Mouse (Mus musculus) spleen, postnatal 10 days (tissue): Measurements from ENCODE around the gene Rangap1.
A peak's percentile ranks its signal among the peaks of the same experiment; 100 is the strongest.

Experiments used
- DNase-seq, 2 experiments: peaks; one replicate each; pipeline ENCODE4 v3.0.0; 2021 to 2022; ENCODE audit warnings: low spot score in 2 of 2

Gene Rangap1

DNA sequence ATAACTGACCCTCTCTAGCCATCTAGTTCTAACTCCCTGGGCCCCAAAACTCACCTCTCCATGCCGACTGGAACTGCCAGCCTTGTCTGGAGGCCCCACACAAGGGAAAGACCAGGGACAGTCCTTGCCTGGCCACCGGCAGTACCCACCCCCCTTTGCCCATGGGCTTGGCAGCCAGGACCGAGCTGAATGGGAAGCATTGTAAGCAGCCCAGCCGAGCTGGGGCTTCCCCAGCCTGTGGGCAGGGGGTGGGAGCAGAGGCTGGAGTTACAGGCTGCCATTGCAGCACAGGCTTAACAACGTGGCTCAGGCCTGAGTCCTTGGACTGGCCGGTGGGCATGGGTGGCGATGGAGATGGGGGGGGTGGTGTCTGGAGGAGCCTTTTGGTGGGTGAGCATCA lies 48.2 kb downstream of the Rangap1 start, which contains the start of gene Chadl:
Chadl (minus strand) TSS at position 113 of the 400 bp plus-strand sequence.
- no peak for DNase-seq

DNA sequence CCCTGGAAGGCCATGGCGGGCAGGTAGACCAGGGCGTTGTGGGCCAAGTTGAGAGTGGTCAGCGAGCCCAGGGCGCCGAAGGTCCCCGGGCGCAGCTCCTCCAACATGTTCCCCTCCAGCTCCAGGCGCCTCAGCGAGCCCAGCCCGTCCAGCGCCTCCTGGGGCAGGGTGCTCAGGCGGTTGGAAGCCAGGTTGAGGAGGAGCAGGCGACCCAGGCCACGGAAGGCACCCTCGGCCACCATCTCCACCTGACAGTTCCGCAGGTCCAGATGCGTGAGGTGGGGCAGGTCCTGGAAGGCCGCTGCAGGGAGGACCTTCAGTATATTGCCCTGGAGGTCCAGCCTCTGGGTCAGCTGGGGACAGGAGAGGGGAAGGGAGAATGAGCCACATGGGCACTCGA lies 50.4 kb downstream of the Rangap1 start:
- DNase-seq, result no peak

DNA sequence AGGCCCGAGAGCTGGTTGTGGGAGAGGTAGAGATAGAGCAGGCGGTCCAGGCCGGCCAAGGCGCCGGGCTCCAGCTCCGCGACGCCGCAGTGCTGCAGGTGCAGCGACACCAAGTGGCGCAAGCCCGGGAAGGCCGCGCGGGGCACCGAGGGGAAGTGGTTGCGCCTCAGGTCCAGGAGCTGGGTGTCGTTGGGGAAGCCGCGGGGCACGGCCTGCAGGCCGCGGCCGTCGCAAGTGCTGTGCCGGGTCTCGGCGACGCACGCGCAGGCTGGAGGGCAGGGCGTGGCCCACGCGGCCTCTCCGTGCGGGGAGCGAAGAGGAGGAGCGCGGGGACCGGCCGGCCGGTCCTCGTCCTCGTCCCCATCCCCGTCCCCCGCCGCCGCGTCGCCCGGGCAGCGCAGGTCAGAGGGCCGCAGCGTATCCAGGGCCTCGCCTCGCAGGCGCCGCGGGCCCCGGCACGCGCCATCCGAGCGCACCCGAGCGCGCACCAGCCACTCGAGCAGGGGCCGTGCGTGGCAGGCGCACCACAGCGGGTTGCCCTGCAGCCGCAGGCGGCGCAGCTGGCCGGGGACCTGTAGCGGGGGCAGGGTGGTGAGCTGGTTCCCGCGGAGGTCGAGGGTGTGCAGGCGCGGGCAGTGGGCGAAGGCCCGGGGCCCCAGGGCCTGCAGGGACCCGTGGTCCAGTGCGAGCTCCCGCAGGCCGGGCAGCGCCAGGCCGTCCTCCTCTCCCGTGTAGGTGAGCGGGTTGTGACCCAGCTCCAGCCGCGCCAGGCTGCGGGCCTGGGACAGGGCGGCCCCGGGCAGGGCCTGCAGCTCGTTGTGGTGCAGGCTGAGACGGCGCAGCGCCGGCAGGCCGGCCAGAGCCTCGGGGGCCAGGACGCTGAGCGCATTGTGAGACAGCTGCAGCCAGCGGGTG lies 51.1 kb downstream of the Rangap1 start:
- DNase-seq, result peak; percentile 73 to 86

DNA sequence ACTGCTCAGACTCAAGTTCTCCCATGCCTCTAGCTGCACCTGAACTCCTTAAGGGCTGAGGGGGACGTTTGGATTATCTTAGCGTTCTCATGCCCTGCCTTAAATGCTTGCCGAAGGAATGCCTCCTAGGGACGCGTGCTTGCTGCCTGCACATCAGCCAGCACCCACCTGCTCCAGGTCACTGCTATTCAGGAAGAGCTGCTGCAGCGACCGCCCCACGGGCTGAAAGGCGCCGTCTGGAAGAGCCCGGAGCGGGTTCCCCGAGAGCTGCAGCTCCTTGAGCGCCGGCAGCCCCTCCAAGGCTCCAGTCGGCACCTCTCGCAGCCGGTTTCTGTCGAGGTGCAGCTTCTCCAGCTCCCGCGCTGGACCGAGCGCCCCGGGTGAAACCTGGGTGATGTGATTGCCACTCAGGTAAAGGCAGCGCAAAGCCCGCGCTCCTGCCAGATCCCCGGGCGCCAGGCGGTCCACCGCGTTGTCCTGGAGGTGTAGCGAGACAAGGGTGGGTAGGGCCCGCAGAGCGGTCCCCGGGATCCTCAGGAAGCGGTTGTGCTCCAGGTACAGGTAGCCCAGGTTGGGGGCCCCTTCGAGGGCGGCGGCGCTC lies 51.9 kb downstream of the Rangap1 start:
- no peak for DNase-seq

DNA sequence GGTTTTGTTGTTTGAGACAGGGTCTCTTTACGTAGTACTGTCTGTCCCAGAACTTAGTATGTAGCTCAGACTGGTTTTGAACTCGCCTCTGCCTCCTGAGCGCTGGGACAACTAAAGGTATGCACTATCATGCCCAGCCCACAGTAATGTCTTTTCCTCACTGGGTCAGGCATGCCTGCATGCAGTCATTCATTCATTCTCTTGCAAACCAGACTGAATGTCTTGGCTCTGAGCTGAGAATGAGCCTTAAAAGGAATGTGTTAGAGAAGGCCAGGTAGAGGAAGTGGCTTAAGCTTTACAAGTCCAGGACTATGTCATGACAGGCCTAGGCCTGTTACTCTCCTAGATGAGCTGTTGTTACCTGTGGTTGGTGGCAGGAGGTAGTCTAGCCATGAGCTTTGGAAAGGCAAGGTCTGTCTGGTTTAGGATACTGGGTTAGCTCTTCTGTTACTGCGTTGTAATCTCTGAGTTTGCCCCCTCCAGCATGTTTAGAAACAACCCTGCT lies 65.0 kb downstream of the Rangap1 start:
- DNase-seq, result no peak

DNA sequence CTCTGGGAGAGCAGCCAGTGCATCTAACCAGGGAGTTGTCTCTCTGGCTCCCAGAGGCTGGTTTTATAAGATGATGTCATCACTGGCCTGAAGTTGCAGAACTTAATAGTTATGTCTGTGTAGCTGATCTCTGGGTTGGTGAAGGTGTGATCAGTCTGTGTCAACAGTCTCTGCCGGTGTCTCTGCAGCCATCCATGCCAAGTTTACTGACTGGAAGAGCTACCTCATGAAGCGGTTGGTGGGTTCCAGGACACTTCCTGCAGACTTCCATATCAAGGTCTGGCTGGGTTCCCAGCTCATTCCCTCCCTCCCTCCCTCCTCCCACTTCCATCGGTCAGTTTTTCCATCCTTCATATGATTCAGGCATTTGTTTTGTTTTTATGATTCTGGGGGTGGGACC lies 68.7 kb downstream of the Rangap1 start:
- DNase-seq, result no peak

DNA sequence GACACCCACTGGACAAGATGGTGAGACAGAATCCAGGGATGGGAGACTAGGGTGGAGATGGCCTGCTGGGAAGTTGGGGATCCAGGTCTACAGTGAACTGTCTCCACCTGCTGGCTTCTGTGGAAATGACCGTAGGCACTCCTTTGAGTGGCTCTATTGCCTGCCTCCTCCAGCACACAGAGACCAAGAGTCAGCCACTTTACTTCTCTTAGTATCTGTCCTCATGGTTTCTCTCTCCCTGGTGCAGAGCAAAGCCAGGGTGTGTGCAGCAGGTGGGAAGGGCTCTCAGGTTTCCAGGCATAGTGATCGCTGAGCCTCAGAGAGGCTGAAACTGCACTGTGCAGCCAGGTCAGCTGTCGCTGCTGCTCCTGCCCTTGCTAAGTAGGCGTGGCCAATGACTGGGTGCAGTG lies 75.1 kb downstream of the Rangap1 start:
- peak in 1 of 2 experiments; percentile 58 for DNase-seq

DNA sequence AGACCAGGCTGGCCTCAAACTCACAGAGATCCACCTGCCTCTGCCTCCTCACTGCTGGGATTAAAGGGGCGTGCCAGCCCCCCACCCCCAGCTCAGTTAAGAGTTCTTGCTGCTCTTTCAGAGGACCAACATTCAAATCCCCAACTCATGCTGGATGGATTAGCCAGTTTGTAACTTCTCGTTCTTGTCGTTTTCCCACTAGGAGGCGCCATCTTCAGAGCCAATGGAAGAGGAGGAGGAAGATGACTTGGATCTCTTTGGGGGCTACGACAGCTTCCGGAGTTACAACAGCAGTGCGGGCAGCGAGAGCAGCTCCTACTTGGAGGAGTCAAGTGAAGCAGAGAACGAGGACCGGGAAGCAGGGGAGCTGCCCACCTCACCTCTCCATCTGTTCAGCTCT lies 78.4 kb downstream of the Rangap1 start:
- DNase-seq, result peak in 1 of 2 experiments; percentile 35

DNA sequence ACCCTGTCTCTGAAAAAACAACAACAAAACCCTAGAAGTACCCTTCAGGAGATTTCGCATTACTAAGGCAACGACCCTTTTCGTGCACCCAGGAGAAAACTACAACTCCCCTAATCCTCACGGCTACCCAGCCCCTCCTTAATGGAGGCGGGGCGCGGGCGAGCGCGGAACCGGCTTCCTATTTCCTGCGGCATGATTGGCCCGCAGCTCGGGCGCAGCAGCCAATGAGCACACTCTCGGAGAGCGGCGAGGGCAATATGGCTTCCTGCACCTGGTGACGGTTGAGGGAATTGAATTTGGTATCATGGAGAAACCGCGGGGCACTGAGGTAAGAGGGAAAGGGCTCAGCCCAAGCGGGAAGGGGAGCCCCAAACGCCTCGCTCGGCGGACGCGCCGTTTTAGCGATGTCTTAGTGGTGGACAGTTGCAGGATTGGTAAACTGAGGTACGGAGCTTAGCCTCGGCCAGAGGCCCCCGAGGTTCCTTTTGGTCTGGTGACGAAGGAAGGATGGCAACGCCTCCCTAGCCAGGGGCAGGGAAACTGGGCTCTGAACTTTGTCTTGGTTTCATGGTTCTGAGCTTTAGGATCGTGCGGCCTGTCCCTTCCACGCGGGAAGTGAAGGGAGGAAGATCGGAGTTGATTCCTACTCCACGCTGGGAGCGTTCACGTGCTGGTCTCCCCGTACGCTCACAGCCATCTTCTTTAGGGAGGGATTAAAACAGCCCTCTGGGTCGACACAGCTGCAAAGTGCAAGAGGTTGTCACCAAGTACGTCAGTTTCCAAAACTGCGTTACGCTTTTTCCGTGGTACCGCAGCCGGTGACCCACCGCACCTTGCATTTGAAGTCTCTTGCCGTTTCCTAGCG lies 81.4 kb downstream of the Rangap1 start, which contains the start of gene L3mbtl2:
L3mbtl2 (plus strand) TSS at position 193 of the 865 bp plus-strand sequence.
- DNase-seq, result peak; percentile 75 to 93

DNA sequence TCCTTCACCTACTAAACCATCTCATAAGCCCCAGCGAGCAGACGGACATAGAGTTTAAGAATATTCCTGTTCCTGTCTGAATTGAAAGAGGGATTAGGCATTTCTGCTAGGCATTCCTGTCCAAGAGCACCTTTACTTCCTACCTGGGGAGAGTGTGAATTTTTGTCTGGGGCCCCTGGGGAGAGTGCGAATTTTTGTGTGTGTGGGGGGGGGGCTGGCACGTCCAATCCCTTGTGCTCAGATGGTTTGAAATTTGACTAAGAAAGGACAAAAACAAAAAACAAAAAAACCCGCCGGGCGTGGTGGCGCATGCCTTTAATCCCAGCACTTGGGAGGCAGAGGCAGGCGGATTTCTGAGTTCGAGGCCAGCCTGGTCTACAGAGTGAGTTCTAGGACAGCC lies 82.0 kb downstream of the Rangap1 start:
- no peak for DNase-seq

DNA sequence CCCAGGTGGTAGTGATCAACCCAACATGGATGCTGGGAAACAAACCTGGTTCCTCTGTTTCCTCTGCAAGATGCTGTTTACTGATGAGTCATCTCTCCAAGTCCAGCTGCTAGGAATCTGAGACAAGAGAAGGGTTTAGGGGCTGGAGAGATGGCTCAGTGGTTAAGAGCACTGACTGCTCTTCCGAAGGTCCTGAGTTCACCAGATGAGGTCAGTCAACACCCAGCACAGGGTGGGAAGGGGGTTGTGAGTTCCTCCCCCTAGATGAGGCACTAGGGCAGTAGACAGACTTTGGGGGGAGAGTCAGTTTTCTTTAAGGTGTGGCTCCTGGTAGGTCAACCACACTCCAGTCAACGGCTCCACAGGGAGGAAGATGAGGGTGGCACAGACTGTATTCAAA lies 83.6 kb downstream of the Rangap1 start:
- no peak for DNase-seq
